Mouse (Mus musculus) brain, embryonic 14.5 days (tissue): ENCODE measurements around the gene Smarcd3.
A peak's percentile ranks its signal among the peaks of the same experiment; 100 is the strongest.

Source experiments
- CTCF ChIP-seq: fragments of 200-500 bp; IDR thresholded peaks from 2 replicates; pipeline ENCODE4 v1.5.1; 2012; ENCODE audit warnings: inconsistent platforms, mild to moderate bottlenecking, moderate library complexity, borderline replicate concordance; ENCODE audit not compliant: insufficient read depth, insufficient read length; ENCODE audit errors: extremely low read depth
- POLR2A ChIP-seq: fragments of 200-500 bp; IDR thresholded peaks from 2 replicates; pipeline ENCODE4 v1.6.1; 2012; ENCODE audit warnings: mild to moderate bottlenecking, inconsistent platforms, borderline replicate concordance; ENCODE audit not compliant: poor library complexity, insufficient read depth, insufficient read length, severe bottlenecking; ENCODE audit errors: extremely low read depth

- 0 out of 2 replicates have a peak, but pooled peaks have one; percentile 1 for TF ChIP-seq CTCF
- no peak for TF ChIP-seq POLR2A
Measured at GRCm38 (mm10) chr5:24595786-24596380, 28.3 kb downstream of the Smarcd3 start.
